Mouse (Mus musculus): ENCODE data around the gene Maff. TPM values are rescaled to one million over a fixed set of nuclear protein-coding genes. Genes with fewer than 3 reads are reported as not detected.

The Maff gene
- polyA plus RNA-seq, 1 experiment from 2014 or later = 5.2 TPM

GRCm38 (mm10) chr15:79395281-79395680, 48.9 kb downstream of the Maff start:
- no peaks in the 10 kb centered on the region for H3K36me3 ChIP-seq (ENCODE audit: control insufficient read depth, insufficient read depth, low read length)

GRCm38 (mm10) chr15:79396736-79397135, 50.3 kb downstream of the Maff start:
- Histone ChIP-seq H3K9me3 (ENCODE audit: control insufficient read depth, low read length) (no peaks in the 10 kb centered on the region), H3K4me2 (ENCODE audit: low read depth, low read length) (peak overlapping the region; percentile 40), H3K27me3 (ENCODE audit: control insufficient read depth, insufficient read depth, low read depth, low read length) (no peaks in the 10 kb centered on the region), H3K4me1 (replicated peaks; ENCODE audit: control insufficient read depth, insufficient read depth, low read length) (peaks cover 71% of the 10 kb centered on the region), H3K4me3 (ENCODE audit: low read length) (peak overlapping the region; percentile 30), H3K9ac (ENCODE audit: low read length) (peak overlapping the region; percentile 27; the same call in 1 of the 2 replicates), H3K36me3 (ENCODE audit: control insufficient read depth, insufficient read depth, low read length) (no peaks in the 10 kb centered on the region), H3K27ac (ENCODE audit: low read length) (0 out of 2 replicates have a peak overlapping the region, but pooled peaks have one; percentile 56)
- 72% methylated on average over 11 of the region's 11 CpGs for WGBS
- ATAC-seq (ENCODE audit: low read depth) = peak; percentile 11; the same call in 1 of the 2 replicates

More at GRCm38 (mm10) chr15:79395281-79395680, 48.9 kb downstream of the Maff start:
- Histone ChIP-seq H3K27me3 (ENCODE audit: control insufficient read depth, insufficient read depth, low read depth, low read length) (no peaks in the 10 kb centered on the region), H3K4me3 (ENCODE audit: low read length) (peak overlapping the region; percentile 6; the same call in 1 of the 2 replicates), H3K4me1 (replicated peaks; ENCODE audit: control insufficient read depth, insufficient read depth, low read length) (peaks cover 73% of the 10 kb centered on the region), H3K27ac (ENCODE audit: low read length) (peak overlapping the region; percentile 21; the same call in 1 of the 2 replicates), H3K4me2 (ENCODE audit: low read depth, low read length) (peak overlapping the region; percentile 40; the same call in 1 of the 2 replicates), H3K9me3 (ENCODE audit: control insufficient read depth, low read length) (no peaks in the 10 kb centered on the region), H3K9ac (ENCODE audit: low read length) (peak overlapping the region; percentile 26)
- 52% methylated on average over 6 of the region's 6 CpGs for WGBS
- no peak for ATAC-seq (ENCODE audit: low read depth)

GRCm38 (mm10) chr15:79399231-79400052, 53.0 kb downstream of the Maff start:
- Histone ChIP-seq H3K4me2 (ENCODE audit: low read depth, low read length) (peak overlapping the region; percentile 1; the same call in 1 of the 2 replicates), H3K27ac (ENCODE audit: low read length) (0 out of 2 replicates have a peak overlapping the region, but pooled peaks have one; percentile 1), H3K9me3 (ENCODE audit: control insufficient read depth, low read length) (no peaks in the 10 kb centered on the region), H3K27me3 (ENCODE audit: control insufficient read depth, insufficient read depth, low read depth, low read length) (no peaks in the 10 kb centered on the region), H3K9ac (ENCODE audit: low read length) (no peak overlapping the region), H3K4me1 (replicated peaks; ENCODE audit: control insufficient read depth, insufficient read depth, low read length) (peaks cover 58% of the 10 kb centered on the region), H3K4me3 (ENCODE audit: low read length) (no peak overlapping the region), H3K36me3 (ENCODE audit: control insufficient read depth, insufficient read depth, low read length) (no peaks in the 10 kb centered on the region)
- 67% methylated on average over 14 of the region's 14 CpGs for WGBS
- ATAC-seq (ENCODE audit: low read depth) = no peak

- H3K9ac ChIP-seq (ENCODE audit: low read length) = no peak overlapping the region
- no peak for ATAC-seq (ENCODE audit: low read depth)
- H3K27ac ChIP-seq (ENCODE audit: low read length) = no peak overlapping the region
These were observed 53.9 kb downstream of the Maff start for GRCm38 (mm10) chr15:79400134-79400974.

GRCm38 (mm10) chr15:79400975-79401365, 54.5 kb downstream of the Maff start:
- Histone ChIP-seq H3K9me3 (ENCODE audit: control insufficient read depth, low read length) (no peaks in the 10 kb centered on the region), H3K4me3 (ENCODE audit: low read length) (no peak overlapping the region), H3K4me1 (replicated peaks; ENCODE audit: control insufficient read depth, insufficient read depth, low read length) (peaks cover 43% of the 10 kb centered on the region), H3K27ac (ENCODE audit: low read length) (no peak overlapping the region), H3K4me2 (ENCODE audit: low read depth, low read length) (peak overlapping the region; percentile 1; the same call in 1 of the 2 replicates), H3K27me3 (ENCODE audit: control insufficient read depth, insufficient read depth, low read depth, low read length) (no peaks in the 10 kb centered on the region), H3K36me3 (ENCODE audit: control insufficient read depth, insufficient read depth, low read length) (no peaks in the 10 kb centered on the region), H3K9ac (ENCODE audit: low read length) (peak overlapping the region; percentile 17; the same call in 1 of the 2 replicates)
- WGBS = 50% methylated on average over 7 of the region's 7 CpGs
- ATAC-seq (ENCODE audit: low read depth) = no peak

More at GRCm38 (mm10) chr15:79400134-79400974, 53.9 kb downstream of the Maff start:
- H3K36me3 ChIP-seq (ENCODE audit: control insufficient read depth, insufficient read depth, low read length) = no peaks in the 10 kb centered on the region
- no peak overlapping the region for H3K4me3 ChIP-seq (ENCODE audit: low read length)
- H3K9me3 ChIP-seq (ENCODE audit: control insufficient read depth, low read length) = no peaks in the 10 kb centered on the region
- no peak overlapping the region for H3K4me2 ChIP-seq (ENCODE audit: low read depth, low read length)
- WGBS = 46% methylated on average over 6 of the region's 6 CpGs
- no peaks in the 10 kb centered on the region for H3K27me3 ChIP-seq (ENCODE audit: control insufficient read depth, insufficient read depth, low read depth, low read length)
- H3K4me1 ChIP-seq (replicated peaks; ENCODE audit: control insufficient read depth, insufficient read depth, low read length) = peaks cover 49% of the 10 kb centered on the region

GRCm38 (mm10) chr15:79402176-79402575, 55.8 kb downstream of the Maff start:
- peaks cover 40% of the 10 kb centered on the region for H3K4me1 ChIP-seq (replicated peaks; ENCODE audit: control insufficient read depth, insufficient read depth, low read length)
- H3K36me3 ChIP-seq (ENCODE audit: control insufficient read depth, insufficient read depth, low read length) = no peaks in the 10 kb centered on the region
- no peaks in the 10 kb centered on the region for H3K27me3 ChIP-seq (ENCODE audit: control insufficient read depth, insufficient read depth, low read depth, low read length)
- no peak overlapping the region for H3K27ac ChIP-seq (ENCODE audit: low read length)
- peak overlapping the region; percentile 80 for H3K9ac ChIP-seq (ENCODE audit: low read length)
- no peaks in the 10 kb centered on the region for H3K9me3 ChIP-seq (ENCODE audit: control insufficient read depth, low read length)
- WGBS = 13% methylated on average over 5 of the region's 5 CpGs
- peak overlapping the region; percentile 70 for H3K4me3 ChIP-seq (ENCODE audit: low read length)
- ATAC-seq (ENCODE audit: low read depth) = no peak
- peak overlapping the region; percentile 86 for H3K4me2 ChIP-seq (ENCODE audit: low read depth, low read length)

GRCm38 (mm10) chr15:79402836-79403762, 56.7 kb downstream of the Maff start, which contains the start of gene Tmem184b:
TSS of gene Tmem184b (minus strand) at chr15:79403569.
- Histone ChIP-seq H3K4me1 (replicated peaks; ENCODE audit: control insufficient read depth, insufficient read depth, low read length) (peaks cover 36% of the 10 kb centered on the region), H3K9me3 (ENCODE audit: control insufficient read depth, low read length) (no peaks in the 10 kb centered on the region)
- ATAC-seq (ENCODE audit: low read depth) = peak; percentile 93

GRCm38 (mm10) chr15:79403763-79404210, 57.4 kb downstream of the Maff start:
- H3K9ac ChIP-seq (ENCODE audit: low read length) = peak overlapping the region; percentile 80
- WGBS = 13% methylated on average over 9 of the region's 9 CpGs
- peak overlapping the region; percentile 31 for H3K27ac ChIP-seq (ENCODE audit: low read length)
- H3K9me3 ChIP-seq (ENCODE audit: control insufficient read depth, low read length) = no peaks in the 10 kb centered on the region
- H3K36me3 ChIP-seq (ENCODE audit: control insufficient read depth, insufficient read depth, low read length) = no peaks in the 10 kb centered on the region
- peak overlapping the region; percentile 65 for H3K4me2 ChIP-seq (ENCODE audit: low read depth, low read length)
- H3K27me3 ChIP-seq (ENCODE audit: control insufficient read depth, insufficient read depth, low read depth, low read length) = no peaks in the 10 kb centered on the region
- peaks cover 36% of the 10 kb centered on the region for H3K4me1 ChIP-seq (replicated peaks; ENCODE audit: control insufficient read depth, insufficient read depth, low read length)
- 0 out of 2 replicates have a peak, but pooled peaks have one; percentile 8 for ATAC-seq (ENCODE audit: low read depth)
- H3K4me3 ChIP-seq (ENCODE audit: low read length) = peak overlapping the region; percentile 70

More at GRCm38 (mm10) chr15:79402836-79403762, 56.7 kb downstream of the Maff start, which contains the start of gene Tmem184b:
- peak within 1 kb of the TSS; percentile 57 for H3K27ac ChIP-seq (ENCODE audit: low read length)
- no peaks in the 10 kb centered on the region for H3K36me3 ChIP-seq (ENCODE audit: control insufficient read depth, insufficient read depth, low read length)
- H3K4me2 ChIP-seq (ENCODE audit: low read depth, low read length) = peak within 1 kb of the TSS; percentile 86
- H3K4me3 ChIP-seq (ENCODE audit: low read length) = peak within 1 kb of the TSS; percentile 70
- no peaks in the 10 kb centered on the region for H3K27me3 ChIP-seq (ENCODE audit: control insufficient read depth, insufficient read depth, low read depth, low read length)
- WGBS = under 1% methylated on average over 75 of the region's 90 CpGs
- H3K9ac ChIP-seq (ENCODE audit: low read length) = peak within 1 kb of the TSS; percentile 80

Data from lung, embryonic 16.5 days (tissue).